Mouse (Mus musculus) spleen, adult 2 months (tissue): ENCODE measurements around the gene Gnptab.

ENCODE experiments used
- CTCF ChIP-seq: fragments of 200-500 bp; IDR thresholded peaks from 2 replicates; pipeline ENCODE4 v1.5.1; 2011; ENCODE audit warnings: mild to moderate bottlenecking, inconsistent platforms; ENCODE audit not compliant: insufficient read depth, insufficient read length, insufficient replicate concordance; ENCODE audit errors: extremely low read depth
- POLR2A ChIP-seq: fragments of 200-500 bp; IDR thresholded peaks from 2 replicates; pipeline ENCODE4 v1.6.1; 2011; ENCODE audit warnings: low read depth, low read length, inconsistent platforms

GRCm38 (mm10) chr10:88494959-88495587 lies 116.1 kb downstream of the Gnptab start:
- no peak for TF ChIP-seq CTCF
- TF ChIP-seq POLR2A, result no peak
